In the genomic region with DNA sequence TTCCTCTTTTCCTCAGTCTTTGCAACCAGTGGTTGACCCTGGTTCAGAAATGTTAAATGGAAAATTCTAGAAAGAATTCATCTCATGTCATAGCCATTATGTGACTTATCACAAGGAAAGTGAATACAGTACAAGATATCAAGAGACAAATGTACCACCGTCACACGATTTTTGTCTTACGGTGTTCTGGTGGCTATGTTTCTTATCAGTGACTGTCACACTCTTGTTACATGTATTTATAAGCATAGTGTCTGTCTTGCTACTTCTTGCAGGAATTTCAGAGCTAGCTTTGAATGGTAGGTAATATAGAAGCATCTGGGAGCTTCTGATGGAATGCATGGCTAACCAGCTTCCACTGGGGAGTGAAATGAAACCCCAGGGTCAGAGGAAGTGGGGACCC, we compare ENCODE assay signal across 13 mouse cellular contexts.
"Had no signal": no experiment of that assay in that cellular context is flagged by ENCODE, and none has a peak within 500 bp of the region (broad histone marks: within the 10 kb centered on the region; RNA-seq: fewer than 3 reads in every experiment).

No protein-coding gene starts in this region.

- DNase-seq: kidney, adult 2 months; kidney, postnatal 10 days; kidney, postnatal 4 days; midbrain, embryonic 14.5 days; right cerebral cortex, adult 18-20 months; right cerebral cortex, postnatal 25 days; thymus, postnatal 36 days had no signal

- H3K9ac ChIP-seq: limb, embryonic 12.5 days; neural tube, embryonic 15.5 days had no signal

- H3K27me3 ChIP-seq: limb, embryonic 12.5 days; neural tube, embryonic 15.5 days had no signal

- H3K4me1 ChIP-seq: limb, embryonic 12.5 days; neural tube, embryonic 15.5 days had no signal

- H3K4me2 ChIP-seq: limb, embryonic 12.5 days; neural tube, embryonic 15.5 days had no signal

- H3K9me3 ChIP-seq: midbrain, embryonic 10.5 days; neural tube, embryonic 15.5 days had no signal

- H3K27ac ChIP-seq: layer of hippocampus, adult 2 months; limb, embryonic 12.5 days; midbrain, embryonic 10.5 days; neural tube, embryonic 15.5 days had no signal

- H3K4me3 ChIP-seq: layer of hippocampus, adult 2 months; limb, embryonic 12.5 days; midbrain, embryonic 10.5 days; myocyte; neural tube, embryonic 15.5 days had no signal

- ATAC-seq: intestine, embryonic 16.5 days had no signal

- H3K36me3 ChIP-seq: limb, embryonic 12.5 days had no signal
